Mouse (Mus musculus) T-helper 17 cell (primary cell): ENCODE measurements around the gene Grm4.

ENCODE experiments used
- in situ Hi-C, 2 experiments: fragments of 300-600 bp; cut with MboI, MseI; formaldehyde crosslinking; loops; 1 replicate in 1 of 2; 2 replicates in 1 of 2; pipeline ENCODE4 v1.15.1; 2025; ENCODE audit warnings: high pct_unique_total_duplicates in 2 of 2

Grm4 gene

GRCm38 (mm10) chr17:27521303-27521702, at the start of gene Grm4:
Gene Grm4 (minus strand): TSS chr17:27521403.
- in situ Hi-C loops, result loop anchor here in 1 of 2 experiments (25.0 kb wide), 2 partner anchors 334 to 659 kb away; no protein-coding TSS in a partner anchor

DNA sequence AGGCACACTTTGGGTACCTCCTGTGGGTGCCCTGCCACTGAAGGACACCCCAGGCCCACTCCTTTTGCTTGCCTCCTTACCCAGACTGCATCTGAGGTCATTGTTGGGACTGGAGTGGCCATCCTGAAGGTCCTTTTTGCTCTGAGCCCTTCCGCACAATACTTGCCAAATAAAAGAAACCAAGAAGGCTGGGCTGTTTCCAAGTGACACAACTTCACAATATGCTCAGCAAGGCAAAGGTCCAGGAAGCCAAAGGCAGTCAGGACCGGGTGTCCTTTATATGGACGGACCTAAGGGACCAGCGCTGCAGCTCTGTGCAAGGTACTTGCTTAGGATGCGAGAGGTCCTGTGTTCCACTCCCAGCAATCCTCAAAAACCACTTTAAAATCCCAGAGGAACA, 47.0 kb upstream of the Grm4 start:
- in situ Hi-C loops, result loop anchor here (5.0 to 10.0 kb wide), 3 partner anchors 64 to 1237 kb away; partner anchors contain the start of gene Brpf3 (in 1 of the 2)

DNA sequence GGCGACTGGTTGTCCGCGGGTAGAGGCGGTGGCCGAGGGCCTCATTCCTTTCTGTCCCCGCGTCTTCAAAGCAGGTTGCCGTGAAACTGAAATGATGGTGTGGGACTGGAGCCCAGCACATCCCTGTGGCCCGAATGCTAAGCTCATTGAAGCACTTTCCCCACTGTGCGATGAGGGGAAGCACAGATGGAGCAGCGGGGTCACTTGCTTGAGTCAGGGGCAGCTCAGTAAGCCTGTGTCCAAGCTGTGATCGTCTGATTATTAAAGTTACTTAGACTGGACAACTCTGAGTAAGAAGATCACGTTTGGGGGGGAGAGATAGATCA, 44.7 kb upstream of the Grm4 start:
- in situ Hi-C loops, result loop anchor here (5.0 to 10.0 kb wide), 3 partner anchors 66 to 1239 kb away; partner anchors contain the start of gene Brpf3 (in 1 of the 2)

- in situ Hi-C loops, result loop anchor here (5.0 to 10.0 kb wide), 3 partner anchors 67 to 1239 kb away; partner anchors contain the start of gene Brpf3 (in 1 of the 2)
Observed at GRCm38 (mm10) chr17:27565163-27565941, 44.1 kb upstream of the Grm4 start, which contains the start of gene AI413582. Gene AI413582 (minus strand): TSS chr17:27565756.

DNA sequence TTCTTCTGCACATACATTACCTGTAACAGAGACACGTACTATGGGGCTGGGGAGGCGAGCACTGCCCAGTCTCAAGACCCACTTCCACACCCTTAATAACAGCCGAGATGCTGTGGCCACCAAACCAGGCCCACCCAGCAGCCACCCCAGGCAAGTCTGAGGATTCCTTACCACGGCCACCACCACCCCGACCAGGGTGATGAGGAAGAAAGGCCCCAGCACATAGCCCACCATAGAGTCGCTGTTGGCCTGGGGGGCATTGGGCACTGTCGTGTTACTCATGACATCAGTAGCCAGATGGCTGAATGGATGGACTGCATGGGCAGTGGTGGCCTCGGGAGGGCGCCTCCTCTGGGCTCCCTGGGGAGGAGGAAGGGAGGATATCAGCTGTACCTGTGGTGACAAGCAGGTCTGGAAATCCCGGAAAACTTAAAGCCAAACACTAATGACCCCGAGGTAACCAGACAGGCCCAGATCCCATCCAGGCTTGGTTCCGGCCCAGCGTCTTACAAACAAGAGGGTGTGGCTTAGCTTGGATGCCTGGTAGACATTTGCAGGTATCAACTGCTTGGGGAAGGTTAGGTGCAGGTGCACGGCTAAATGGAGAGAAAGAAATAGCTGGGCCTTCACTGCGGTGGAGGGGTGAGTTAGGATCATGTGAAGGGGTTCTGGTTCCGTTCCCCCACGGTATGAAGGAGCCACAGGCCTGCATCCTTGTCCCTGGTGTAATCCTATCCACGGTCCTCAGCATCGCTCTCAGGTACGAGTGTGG, 43.4 kb upstream of the Grm4 start:
- in situ Hi-C loops, result loop anchor here (5.0 to 10.0 kb wide), 3 partner anchors 68 to 1240 kb away; partner anchors contain the start of gene Brpf3 (in 1 of the 2)

GRCm38 (mm10) chr17:27563771-27564244, 42.6 kb upstream of the Grm4 start:
- in situ Hi-C loops, result loop anchor here in 1 of 2 experiments (10.0 kb wide), 2 partner anchors 1151 to 1241 kb away; partner anchors contain the start of gene Brpf3

DNA sequence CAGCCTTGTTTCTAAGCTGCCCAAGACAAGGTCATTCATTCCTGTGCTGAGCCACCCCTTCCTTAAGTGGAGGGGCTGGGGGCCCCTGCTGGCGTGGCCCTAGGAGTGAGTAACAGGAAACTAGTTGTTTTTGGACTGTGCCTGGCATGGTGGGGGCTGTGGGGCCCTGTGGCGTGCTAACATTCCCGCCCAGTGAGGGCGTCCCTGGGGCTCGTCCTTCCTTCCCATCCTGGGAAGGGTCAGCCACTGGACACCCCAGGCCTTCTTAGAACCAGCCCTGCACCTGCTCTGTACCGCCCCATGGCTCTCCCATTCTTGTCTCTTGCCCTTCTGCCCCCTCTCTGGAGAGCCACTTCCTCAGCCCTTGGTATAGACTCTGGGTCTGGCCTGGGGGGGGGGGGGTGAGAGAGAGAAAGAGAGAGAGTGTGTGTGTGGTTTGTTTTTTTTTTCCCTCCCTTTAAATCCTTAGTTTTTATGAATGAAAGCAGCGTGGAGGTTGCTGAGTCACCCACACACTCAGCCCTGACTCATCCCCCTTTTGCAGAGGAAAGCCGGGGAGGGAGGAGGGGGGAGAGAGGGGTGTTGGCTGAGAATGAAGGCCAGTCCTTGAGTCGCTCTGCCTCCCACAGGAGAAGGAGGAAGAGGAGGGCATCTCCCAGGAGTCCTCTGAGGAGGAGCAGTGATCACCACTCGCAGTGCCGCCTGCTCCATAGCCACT, 40.8 kb upstream of the Grm4 start:
- in situ Hi-C loops, result loop anchor here in 1 of 2 experiments (10.0 kb wide), 2 partner anchors 1153 to 1243 kb away; partner anchors contain the start of gene Brpf3

- in situ Hi-C loops, result loop anchor here in 1 of 2 experiments (10.0 kb wide), 2 partner anchors 1154 to 1244 kb away; partner anchors contain the start of gene Brpf3
Observed at GRCm38 (mm10) chr17:27560926-27561480, 39.8 kb upstream of the Grm4 start.

DNA sequence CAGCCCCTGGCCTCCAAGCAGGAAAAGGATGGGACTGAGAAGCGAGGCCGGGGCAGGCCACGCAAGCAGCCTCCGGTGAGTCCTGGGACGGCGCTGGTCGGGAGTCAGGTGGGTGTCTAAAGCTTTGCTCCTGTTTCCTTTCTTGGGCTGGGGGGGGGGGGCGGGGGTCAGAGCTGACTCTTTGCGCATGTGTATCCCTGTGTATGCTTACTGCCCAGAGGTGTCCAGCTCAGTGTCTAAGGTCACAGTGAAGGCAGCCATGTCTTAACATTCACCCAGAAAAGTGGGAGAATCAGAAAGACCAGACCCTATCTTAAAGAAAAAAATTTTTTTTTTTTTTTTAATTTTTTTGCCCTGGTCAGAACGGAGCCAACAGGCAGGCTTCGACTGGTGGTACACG, 38.4 kb upstream of the Grm4 start:
- in situ Hi-C loops, result loop anchor here in 1 of 2 experiments (10.0 kb wide), 1 partner anchor 1025 kb away; no protein-coding TSS in a partner anchor

DNA sequence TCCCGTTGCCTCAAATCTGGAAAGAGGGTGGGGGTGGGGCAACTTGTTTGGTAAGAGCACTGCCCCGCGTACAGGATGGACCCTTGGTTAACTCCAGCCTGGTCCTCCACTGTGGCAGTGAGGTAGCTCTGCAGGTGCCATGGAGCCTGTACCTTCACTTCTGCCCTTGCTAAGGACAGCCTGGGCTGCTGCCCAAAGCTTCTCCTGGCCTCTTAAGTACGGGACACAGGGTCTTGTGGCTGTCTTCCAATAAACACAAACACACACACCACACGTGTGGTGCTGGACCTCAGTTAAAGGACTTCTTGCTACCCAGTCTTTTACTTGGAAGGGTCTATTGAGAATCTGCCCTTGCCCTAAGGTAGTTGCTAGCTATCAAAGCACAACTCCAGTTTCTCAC, 37.6 kb upstream of the Grm4 start:
- in situ Hi-C loops, result loop anchor here in 1 of 2 experiments (10.0 kb wide), 1 partner anchor 1024 kb away; no protein-coding TSS in a partner anchor

- in situ Hi-C loops, result loop anchor here in 1 of 2 experiments (10.0 kb wide), 1 partner anchor 1023 kb away; no protein-coding TSS in a partner anchor
Observed at GRCm38 (mm10) chr17:27557927-27558661, 36.9 kb upstream of the Grm4 start.

- in situ Hi-C loops, result loop anchor here in 1 of 2 experiments (10.0 kb wide), 1 partner anchor 1023 kb away; no protein-coding TSS in a partner anchor
Observed at GRCm38 (mm10) chr17:27557181-27557926, 36.2 kb upstream of the Grm4 start.

- in situ Hi-C loops, result loop anchor here in 1 of 2 experiments (10.0 kb wide), 1 partner anchor 1022 kb away; no protein-coding TSS in a partner anchor
Observed at GRCm38 (mm10) chr17:27556315-27557011, 35.3 kb upstream of the Grm4 start, which contains the start of gene Hmga1. Gene Hmga1 (plus strand): TSS chr17:27556497.

GRCm38 (mm10) chr17:27555512-27556172, 34.4 kb upstream of the Grm4 start:
- in situ Hi-C loops, result loop anchor here in 1 of 2 experiments (10.0 kb wide), 1 partner anchor 1021 kb away; no protein-coding TSS in a partner anchor

- in situ Hi-C loops, result loop anchor here in 1 of 2 experiments (10.0 kb wide), 1 partner anchor 1020 kb away; no protein-coding TSS in a partner anchor
Observed at GRCm38 (mm10) chr17:27555075-27555511, 33.9 kb upstream of the Grm4 start.

GRCm38 (mm10) chr17:27554062-27554960, 33.1 kb upstream of the Grm4 start:
- in situ Hi-C loops, result loop anchor here in 1 of 2 experiments (5.0 to 10.0 kb wide), 2 partner anchors 273 to 1020 kb away; no protein-coding TSS in a partner anchor
